Mouse (Mus musculus) midbrain, embryonic 11.5 days (tissue): ENCODE results near the gene Sdf2l1. TPM values are rescaled to one million over a fixed set of nuclear protein-coding genes. Genes with fewer than 3 reads are reported as not detected.

Experiments used
- ATAC-seq: fragments of 200-750 bp; cut with Nextera tagmentation; 2 replicates; pipeline ENCODE4 v1.8.0; 2017; ENCODE audit warnings: moderate TSS enrichment, moderate library complexity; ENCODE audit not compliant: low FRiP score
- DNase-seq: peaks from one replicate; pipeline ENCODE4 v3.0.0; 2015; ENCODE audit warnings: low spot score; ENCODE audit errors: missing footprints
- H3K27ac ChIP-seq: fragments of 300-500 bp; sonication (generic); 2 replicates; pipeline ENCODE4 v1.5.1; 2014; ENCODE audit warnings: low read depth, low read length
- H3K27me3 ChIP-seq: fragments of 300-500 bp; sonication (generic); 2 replicates; pipeline ENCODE4 v1.6.1; 2014; ENCODE audit warnings: mild to moderate bottlenecking, low read length, moderate library complexity, mixed read lengths; ENCODE audit not compliant: control insufficient read depth, insufficient read depth
- H3K36me3 ChIP-seq: fragments of 300-500 bp; sonication (generic); 2 replicates; pipeline ENCODE4 v1.6.1; 2014; ENCODE audit warnings: mild to moderate bottlenecking, low read length, moderate library complexity, mixed read lengths; ENCODE audit not compliant: control insufficient read depth, insufficient read depth
- H3K4me1 ChIP-seq: fragments of 300-500 bp; sonication (generic); 2 replicates; pipeline ENCODE4 v1.6.1; 2014; ENCODE audit warnings: low read length; ENCODE audit not compliant: control insufficient read depth, insufficient read depth
- H3K4me2 ChIP-seq: fragments of 300-500 bp; sonication (generic); 2 replicates; pipeline ENCODE4 v1.6.1; 2014; ENCODE audit warnings: mild to moderate bottlenecking, moderate library complexity
- H3K4me3 ChIP-seq: fragments of 300-500 bp; sonication (generic); 2 replicates; pipeline ENCODE4 v1.5.1; 2014; ENCODE audit warnings: low read depth, low read length
- H3K9ac ChIP-seq: fragments of 300-500 bp; sonication (generic); 2 replicates; pipeline ENCODE4 v1.6.1; 2014; ENCODE audit warnings: low read length
- H3K9me3 ChIP-seq: fragments of 300-500 bp; sonication (generic); 2 replicates; pipeline ENCODE4 v1.6.1; 2016; ENCODE audit warnings: low read length; ENCODE audit not compliant: control insufficient read depth
- WGBS: fragments of 180-500 bp; shearing (Covaris S2); extraction: QIAGEN DNeasy Blood & Tissue Kit; methylation state at CpG from one replicate; pipeline ENCODE4 v1.1.7; 2014; 5-methylcytosine and 5-hydroxymethylcytosine counted together
- polyA plus RNA-seq: library from polyadenylated mRNA; unstranded; fragments of >200 nt; fragmentation: Nextera tagmentation; extraction: Ambion mirVana; gene quantifications from 2 replicates; pipeline ENCODE4 v1.2.1, GENCODE M21; 2014

Sdf2l1 gene
- polyA plus RNA-seq, 1 experiment from 2014 or later, result 62.9 TPM

- Histone ChIP-seq H3K4me2 (no peak overlapping the region), H3K4me1 (peaks cover 10% of the 10 kb centered on the region), H3K9ac (no peak overlapping the region), H3K4me3 (no peak overlapping the region), H3K9me3 (no peaks in the 10 kb centered on the region), H3K27ac (no peak overlapping the region), H3K27me3 (peaks cover 17% of the 10 kb centered on the region), H3K36me3 (no peaks in the 10 kb centered on the region; the same call in 1 of the 2 replicates)
- no peak for ATAC-seq
- peak; percentile 76 for DNase-seq
- WGBS, result 98% methylated on average over 4 of the region's 4 CpGs
Measured at GRCm38 (mm10) chr16:17151874-17152273, 19.7 kb upstream of the Sdf2l1 start.

GRCm38 (mm10) chr16:17150520-17151258 lies 18.5 kb upstream of the Sdf2l1 start:
- WGBS, result 88% methylated on average over 7 of the region's 7 CpGs

GRCm38 (mm10) chr16:17148084-17148483 lies 15.9 kb upstream of the Sdf2l1 start:
- WGBS, result 6% methylated on average over 16 of the region's 16 CpGs
- Histone ChIP-seq H3K27ac (no peak overlapping the region), H3K9ac (no peak overlapping the region; the same call in 1 of the 2 replicates), H3K4me1 (peaks cover 10% of the 10 kb centered on the region), H3K36me3 (no peaks in the 10 kb centered on the region; the same call in 1 of the 2 replicates), H3K27me3 (peaks cover 17% of the 10 kb centered on the region), H3K4me2 (peak overlapping the region; percentile 96), H3K9me3 (no peaks in the 10 kb centered on the region), H3K4me3 (peak overlapping the region; percentile 50)
- DNase-seq (peak; percentile 93), ATAC-seq (peak; percentile 25)

More at GRCm38 (mm10) chr16:17150520-17151258, 18.5 kb upstream of the Sdf2l1 start:
- no peak for ATAC-seq
- Histone ChIP-seq H3K27me3 (peaks cover 17% of the 10 kb centered on the region), H3K9ac (no peak overlapping the region), H3K36me3 (no peaks in the 10 kb centered on the region; the same call in 1 of the 2 replicates), H3K27ac (no peak overlapping the region), H3K4me3 (no peak overlapping the region), H3K9me3 (no peaks in the 10 kb centered on the region), H3K4me1 (peaks cover 10% of the 10 kb centered on the region), H3K4me2 (no peak overlapping the region)
- DNase-seq, result peak; percentile 82

GRCm38 (mm10) chr16:17147391-17147929 lies 15.3 kb upstream of the Sdf2l1 start:
- under 1% methylated on average over 41 of the region's 41 CpGs for WGBS
- no peaks in the 10 kb centered on the region; the same call in 1 of the 2 replicates for H3K36me3 ChIP-seq
- peaks cover 10% of the 10 kb centered on the region for H3K4me1 ChIP-seq
- H3K4me2 ChIP-seq, result peak overlapping the region; percentile 96
- H3K27me3 ChIP-seq, result peaks cover 17% of the 10 kb centered on the region
- H3K9me3 ChIP-seq, result no peaks in the 10 kb centered on the region
- H3K4me3 ChIP-seq, result peak overlapping the region; percentile 50
- peak overlapping the region; percentile 52 for H3K9ac ChIP-seq
- H3K27ac ChIP-seq, result no peak overlapping the region
- peak; percentile 43; the same call in 1 of the 2 replicates for ATAC-seq
- DNase-seq, result peak; percentile 96

GRCm38 (mm10) chr16:17146772-17147235 lies 14.6 kb upstream of the Sdf2l1 start, which contains the start of gene Ccdc116:
Gene Ccdc116 (minus strand): TSS chr16:17147229.
- Histone ChIP-seq H3K4me1 (peaks cover 10% of the 10 kb centered on the region), H3K4me2 (peak within 1 kb of the TSS; percentile 96), H3K27ac (no peak within 1 kb of the TSS), H3K4me3 (peak within 1 kb of the TSS; percentile 50), H3K36me3 (no peaks in the 10 kb centered on the region), H3K9ac (peak within 1 kb of the TSS; percentile 52), H3K27me3 (peaks cover 17% of the 10 kb centered on the region), H3K9me3 (no peaks in the 10 kb centered on the region)
- DNase-seq, result peak; percentile 97
- ATAC-seq, result peak; percentile 87
- WGBS, result under 1% methylated on average over 34 of the region's 34 CpGs

- WGBS, result 15% methylated on average over 7 of the region's 7 CpGs
Measured at GRCm38 (mm10) chr16:17144339-17144738, 12.2 kb upstream of the Sdf2l1 start, which contains the start of gene Ydjc. Gene Ydjc (plus strand): TSS chr16:17144621.

GRCm38 (mm10) chr16:17137355-17137754 lies 5.2 kb upstream of the Sdf2l1 start:
- Histone ChIP-seq H3K4me2 (no peak overlapping the region), H3K9me3 (no peaks in the 10 kb centered on the region), H3K36me3 (no peaks in the 10 kb centered on the region), H3K27me3 (no peaks in the 10 kb centered on the region), H3K27ac (no peak overlapping the region), H3K9ac (no peak overlapping the region), H3K4me1 (no peaks in the 10 kb centered on the region), H3K4me3 (no peak overlapping the region)
- 86% methylated on average over 15 of the region's 15 CpGs for WGBS
- DNase-seq (no peak), ATAC-seq (no peak)

More at GRCm38 (mm10) chr16:17144339-17144738, 12.2 kb upstream of the Sdf2l1 start, which contains the start of gene Ydjc:
- peak; percentile 88 for DNase-seq
- ATAC-seq, result 0 out of 2 replicates have a peak, but pooled peaks have one; percentile 26
- Histone ChIP-seq H3K27me3 (peaks cover 17% of the 10 kb centered on the region), H3K36me3 (no peaks in the 10 kb centered on the region), H3K9ac (no peak within 1 kb of the TSS), H3K4me1 (peaks cover 10% of the 10 kb centered on the region), H3K9me3 (no peaks in the 10 kb centered on the region), H3K4me2 (no peak within 1 kb of the TSS), H3K4me3 (no peak within 1 kb of the TSS), H3K27ac (no peak within 1 kb of the TSS)

GRCm38 (mm10) chr16:17132906-17133200 lies 670 bp upstream of the Sdf2l1 start:
- Histone ChIP-seq H3K4me3 (peak overlapping the region; percentile 72), H3K9ac (peak overlapping the region; percentile 37), H3K27ac (no peak overlapping the region), H3K27me3 (no peaks in the 10 kb centered on the region), H3K9me3 (no peaks in the 10 kb centered on the region), H3K4me1 (peaks cover 9% of the 10 kb centered on the region), H3K4me2 (peak overlapping the region; percentile 85), H3K36me3 (no peaks in the 10 kb centered on the region; the same call in 1 of the 2 replicates)
- WGBS, result 45% methylated on average over 7 of the region's 7 CpGs
- ATAC-seq, result 0 out of 2 replicates have a peak, but pooled peaks have one; percentile 17
- DNase-seq, result no peak
